Mouse (Mus musculus) lung, adult 2 months (tissue): ENCODE data around the gene Wdr5. TPM values are rescaled to one million over a fixed set of nuclear protein-coding genes. Genes with fewer than 3 reads are reported as not detected.
A peak's percentile ranks its signal among the peaks of the same experiment; 100 is the strongest.
"Not testable (repeated sequence)": the region's sequence is repeated elsewhere in the genome, so short reads cannot be mapped to it uniquely, and the experiment has no call there.

Experiments used
- DNase-seq: peaks from one replicate; pipeline ENCODE4 v3.0.0; 2022
- H3K4me1 ChIP-seq: fragments of 200-500 bp; 2 replicates; pipeline ENCODE4 v1.6.1; 2011; ENCODE audit warnings: low read length; ENCODE audit not compliant: control insufficient read depth, insufficient read depth
- H3K4me3 ChIP-seq: fragments of 200-500 bp; replicated peaks from 2 replicates; pipeline ENCODE3; 2011; ENCODE audit warnings: low read depth, mild to moderate bottlenecking, control low read depth, low read length; ENCODE audit errors: extremely low read depth
- CTCF ChIP-seq: fragments of 200-500 bp; IDR thresholded peaks from 2 replicates; pipeline ENCODE4 v1.5.1; 2011; ENCODE audit warnings: mild to moderate bottlenecking, low read length, control low read depth; ENCODE audit not compliant: insufficient read depth
- POLR2A ChIP-seq: fragments of 200-500 bp; IDR thresholded peaks from 2 replicates; pipeline ENCODE4 v1.6.1; 2011; ENCODE audit warnings: low read depth, mild to moderate bottlenecking, control low read depth, low read length, borderline replicate concordance; ENCODE audit errors: extremely low read depth
- WGBS: fragments of 180-500 bp; shearing (Covaris S2); methylation state at CpG from one replicate; pipeline ENCODE4 v1.1.7; 2018; 5-methylcytosine and 5-hydroxymethylcytosine counted together
- polyA plus RNA-seq: library from polyadenylated mRNA; depleted of rRNA; stranded (reverse); fragments of >200 nt; gene quantifications from 2 replicates; pipeline ENCODE4 v1.2.3, GENCODE M21; 2012

Gene Wdr5
- polyA plus RNA-seq, 1 experiment, result 21.5 TPM

- Histone ChIP-seq H3K4me1 (peaks cover 12% of the 10 kb centered on the region; the same call in 1 of the 2 replicates), H3K4me3 (peak overlapping the region; percentile 91)
- DNase-seq, result no peak
- TF ChIP-seq POLR2A (no peak), CTCF (no peak)
- under 1% methylated on average over 23 of the region's 40 CpGs for WGBS
Measured at GRCm38 (mm10) chr2:27515341-27516166, 597 bp downstream of the Wdr5 start.

GRCm38 (mm10) chr2:27516289-27516688 lies 1.3 kb downstream of the Wdr5 start:
- 3% methylated on average over 1 of the region's 1 CpGs for WGBS
- no peak for DNase-seq
- peaks cover 12% of the 10 kb centered on the region; the same call in 1 of the 2 replicates for H3K4me1 ChIP-seq
- no peak for TF ChIP-seq POLR2A
- no peak for TF ChIP-seq CTCF
- H3K4me3 ChIP-seq, result no peak overlapping the region

- peaks cover 12% of the 10 kb centered on the region; the same call in 1 of the 2 replicates for H3K4me1 ChIP-seq
- DNase-seq, result no peak
- WGBS, result 97% methylated on average over 3 of the region's 3 CpGs
- TF ChIP-seq POLR2A (no peak), CTCF (peak; percentile 11; the same call in 1 of the 2 replicates)
- no peak overlapping the region for H3K4me3 ChIP-seq
Measured at GRCm38 (mm10) chr2:27518283-27518682, 3.3 kb downstream of the Wdr5 start.

GRCm38 (mm10) chr2:27538455-27539330 lies 23.7 kb downstream of the Wdr5 start:
- 68% methylated on average over 5 of the region's 5 CpGs for WGBS
- not testable (repeated sequence) for H3K4me1 ChIP-seq, DNase-seq

GRCm38 (mm10) chr2:27539336-27539735 lies 24.4 kb downstream of the Wdr5 start:
- Histone ChIP-seq H3K4me3 (no peak overlapping the region), H3K4me1 (peaks cover 3% of the 10 kb centered on the region; the same call in 1 of the 2 replicates)
- 15% methylated on average over 5 of the region's 5 CpGs for WGBS
- TF ChIP-seq POLR2A (no peak), CTCF (no peak)
- DNase-seq, result no peak

More at GRCm38 (mm10) chr2:27538455-27539330, 23.7 kb downstream of the Wdr5 start:
- H3K4me3 ChIP-seq, result not testable (repeated sequence)

- peak; percentile 95 for DNase-seq
- Histone ChIP-seq H3K4me1 (peaks cover 3% of the 10 kb centered on the region; the same call in 1 of the 2 replicates), H3K4me3 (peak overlapping the region; percentile 60)
- WGBS, result under 1% methylated on average over 46 of the region's 46 CpGs
- no peak for TF ChIP-seq CTCF
- peak; percentile 94; the same call in 1 of the 2 replicates for TF ChIP-seq POLR2A
Measured at GRCm38 (mm10) chr2:27539772-27540514, 25.0 kb downstream of the Wdr5 start.

GRCm38 (mm10) chr2:27540515-27540836 lies 25.5 kb downstream of the Wdr5 start:
- peaks cover 3% of the 10 kb centered on the region; the same call in 1 of the 2 replicates for H3K4me1 ChIP-seq
- TF ChIP-seq POLR2A (no peak), CTCF (no peak)
- 14% methylated on average over 10 of the region's 10 CpGs for WGBS
- DNase-seq, result no peak
- peak overlapping the region; percentile 60 for H3K4me3 ChIP-seq

- TF ChIP-seq POLR2A (no peak), CTCF (no peak)
- Histone ChIP-seq H3K4me3 (no peak overlapping the region), H3K4me1 (peaks cover 3% of the 10 kb centered on the region; the same call in 1 of the 2 replicates)
- no peak for DNase-seq
- WGBS, result 71% methylated on average over 3 of the region's 3 CpGs
Measured at GRCm38 (mm10) chr2:27541225-27541624, 26.3 kb downstream of the Wdr5 start.

- Histone ChIP-seq H3K4me1 (peaks cover 3% of the 10 kb centered on the region; the same call in 1 of the 2 replicates), H3K4me3 (no peak overlapping the region)
- DNase-seq, result no peak
- TF ChIP-seq CTCF (no peak), POLR2A (no peak)
- 85% methylated on average over 6 of the region's 6 CpGs for WGBS
Measured at GRCm38 (mm10) chr2:27544613-27545012, 29.7 kb downstream of the Wdr5 start.

GRCm38 (mm10) chr2:27545517-27545916 lies 30.6 kb downstream of the Wdr5 start:
- 66% methylated on average over 3 of the region's 3 CpGs for WGBS
- H3K4me3 ChIP-seq, H3K4me1 ChIP-seq: not testable (repeated sequence)

GRCm38 (mm10) chr2:27546041-27546440 lies 31.1 kb downstream of the Wdr5 start:
- not testable (repeated sequence) for H3K4me1 ChIP-seq, H3K4me3 ChIP-seq, DNase-seq
- WGBS, result 96% methylated on average over 8 of the region's 8 CpGs

More at GRCm38 (mm10) chr2:27545517-27545916, 30.6 kb downstream of the Wdr5 start:
- DNase-seq, result not testable (repeated sequence)
